Mouse (Mus musculus): ENCODE results near the gene 4930513O06Rik.

GRCm38 (mm10) chrX:139041148-139041547 lies 44.9 kb upstream of the 4930513O06Rik start:
- TF ChIP-seq CTCF (IDR thresholded peaks at IDR 0.05; ENCODE audit: extremely low read depth, insufficient read depth, low read length) (no peak), POLR2A (IDR thresholded peaks at IDR 0.05; ENCODE audit: extremely low read depth, insufficient read depth, low read length) (no peak)
